In the genomic region with DNA sequence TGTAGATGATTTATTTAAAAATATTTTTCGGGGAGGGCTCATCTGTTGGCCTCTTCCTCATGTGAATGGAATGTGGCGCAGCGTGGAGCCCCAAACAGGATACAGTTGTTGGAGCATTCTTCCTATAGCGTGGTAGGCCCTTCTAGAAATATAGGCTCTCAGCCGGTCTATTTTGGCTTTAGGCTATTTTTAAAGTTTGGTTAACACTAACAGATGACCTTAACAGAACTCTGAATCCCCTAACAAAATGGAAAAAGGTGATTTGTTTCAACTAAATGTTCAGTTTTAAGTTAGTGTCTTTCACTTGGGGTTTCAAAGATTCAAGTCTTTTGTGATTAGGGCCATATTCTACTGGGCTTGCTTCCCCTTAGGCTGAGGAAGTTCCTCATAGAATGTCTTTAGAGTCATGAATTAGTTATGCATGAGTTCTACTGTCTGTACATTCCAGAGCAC, we compare ENCODE assay signal across 8 mouse cellular contexts.
DNase-seq lines count a peak whose midpoint lies in the region; ATAC-seq and TF ChIP-seq lines count a peak whose summit lies in the region.

No protein-coding gene starts in this region.

- peaks cover 40% of the 10 kb centered on the region for H3K4me1 ChIP-seq in embryonic facial prominence, embryonic 10.5 days
- H3K4me1 ChIP-seq in liver, embryonic 14.5 days (replicated peaks; ENCODE audit: control insufficient read depth in 2 of 2, insufficient read depth in 2 of 2, low read length in 1 of 2), result peaks cover 16 to 18% of the 10 kb centered on the region in 2 experiments

- WGBS in embryonic facial prominence, embryonic 10.5 days, result 2% methylated on average over 5 of the region's 5 CpGs
- WGBS in liver, embryonic 14.5 days (ENCODE audit: insufficient replicate concordance), result under 1% methylated on average over 5 of the region's 5 CpGs

- H3K27me3 ChIP-seq in embryonic facial prominence, embryonic 10.5 days (replicated peaks; ENCODE audit: low read depth, poor library complexity, severe bottlenecking), result no peaks in the 10 kb centered on the region
- H3K27me3 ChIP-seq in liver, embryonic 14.5 days (ENCODE audit: control insufficient read depth, insufficient read depth, low read length), result no peaks in the 10 kb centered on the region

- H3K9ac ChIP-seq in liver, embryonic 14.5 days (replicated peaks), result peak overlapping the region; percentile 90

- no peak for ATAC-seq in liver, embryonic 14.5 days (ENCODE audit: insufficient read depth)
- peak; percentile 48; the same call in 1 of the 2 replicates for ATAC-seq in neutrophil, adult 5-6 weeks (ENCODE audit: extremely low read depth, insufficient number of reproducible peaks, low FRiP score, poor library complexity, severe bottlenecking)
- ATAC-seq in megakaryocyte-erythroid progenitor cell, adult 5-6 weeks (replicated peaks; ENCODE audit: low FRiP score, low TSS enrichment, poor library complexity, severe bottlenecking), result no peak

- no peak for DNase-seq in left cerebral cortex, adult 2 months (ENCODE audit: extremely low spot score in 1 of 2, low spot score in 2 of 2)
- no peak for DNase-seq in left cerebral cortex, adult 11 months (ENCODE audit: low spot score)
- peak; percentile 42 for DNase-seq in embryonic facial prominence, embryonic 10.5 days (ENCODE audit: low spot score)
- peak; percentile 49 to 51 for DNase-seq in heart, postnatal 10 days
- DNase-seq in liver, embryonic 14.5 days (ENCODE audit: low read depth in 3 of 3, low spot score in 3 of 3), result no peak
- no peak for DNase-seq in urinary bladder, postnatal 25 days (ENCODE audit: low spot score)

- H3K4me2 ChIP-seq in liver, embryonic 14.5 days (ENCODE audit: low read depth), result peak overlapping the region; percentile 83

- no peak for TF ChIP-seq CTCF in left cerebral cortex, adult 2 months (IDR thresholded peaks at IDR 0.05)
- TF ChIP-seq CTCF in liver, embryonic 14.5 days (IDR thresholded peaks at IDR 0.05; ENCODE audit: low read depth), result no peak

- intact Hi-C loops in left cerebral cortex, adult 2 months (cut with DNase I), result loop anchor here (5.0 kb wide), 3 partner anchors 60 to 265 kb away; partner anchors contain the start of genes Jmjd1c and Reep3
- intact Hi-C loops in heart, postnatal 10 days (cut with DNase I), result loop anchor here (2.0 kb wide), 4 partner anchors 18 to 90 kb away; partner anchors contain the start of genes Jmjd1c and Reep3

- no peak for TF ChIP-seq EP300 in liver, embryonic 14.5 days (IDR thresholded peaks at IDR 0.05; ENCODE audit: low read depth)

- peak overlapping the region; percentile 47 for H3K4me3 ChIP-seq in left cerebral cortex, adult 2 months
- peak overlapping the region; percentile 61 for H3K4me3 ChIP-seq in embryonic facial prominence, embryonic 10.5 days
- H3K4me3 ChIP-seq in liver, embryonic 14.5 days (ENCODE audit: insufficient read depth in 1 of 2, low read depth in 2 of 2, low read length in 2 of 2), result peak overlapping the region; percentile 64 to 77; a peak in 3 of 4 replicates

- peaks cover 22% of the 10 kb centered on the region for H3K36me3 ChIP-seq in embryonic facial prominence, embryonic 10.5 days (replicated peaks)
- H3K36me3 ChIP-seq in liver, embryonic 14.5 days (replicated peaks; ENCODE audit: control insufficient read depth, insufficient read depth, low read depth), result no peaks in the 10 kb centered on the region; the same call in 1 of the 2 replicates

- H3K27ac ChIP-seq in left cerebral cortex, adult 2 months, result peak overlapping the region; percentile 87
- peak overlapping the region; percentile 91 for H3K27ac ChIP-seq in embryonic facial prominence, embryonic 10.5 days (replicated peaks)
- H3K27ac ChIP-seq in liver, embryonic 14.5 days, result peak overlapping the region; percentile 64

- no peaks in the 10 kb centered on the region for H3K9me3 ChIP-seq in embryonic facial prominence, embryonic 10.5 days
- no peaks in the 10 kb centered on the region for H3K9me3 ChIP-seq in liver, embryonic 14.5 days (ENCODE audit: control insufficient read depth, low read length)

Comparison
In these comparisons a context has a peak if more than half of its experiments do, and no peak if none do; other contexts are left out.
1. DNase-seq: peak in embryonic facial prominence, embryonic 10.5 days (single experiment) and heart, postnatal 10 days (2 of 2); none in left cerebral cortex, adult 2 months (0 of 2), left cerebral cortex, adult 11 months (single experiment), liver, embryonic 14.5 days (0 of 3) and urinary bladder, postnatal 25 days (single experiment).
2. Peak in every context shown above with its lines, with median percentiles within 50 percentile points of each other: H3K27ac ChIP-seq and H3K4me3 ChIP-seq.